Mouse (Mus musculus) myocyte (in vitro differentiated cells): ENCODE data around the gene Lyrm2. TPM values are rescaled to one million over a fixed set of nuclear protein-coding genes. Genes with fewer than 3 reads are reported as not detected.

Experiments
- H3K27me3 ChIP-seq: one replicate; pipeline ENCODE4 v1.6.1; 2011; ENCODE audit not compliant: control insufficient read depth, insufficient read depth, insufficient read length
- H3K36me3 ChIP-seq: one replicate; pipeline ENCODE4 v1.6.1; 2011; ENCODE audit not compliant: control insufficient read depth, insufficient read depth
- H3K4me2 ChIP-seq: one replicate; pipeline ENCODE4 v1.6.1; 2011; ENCODE audit warnings: low read depth, control low read depth
- H3K4me3 ChIP-seq: one replicate; pipeline ENCODE4 v1.5.1; 2011; ENCODE audit warnings: mild to moderate bottlenecking, control low read depth, moderate library complexity
- H3K79me2 ChIP-seq: one replicate; pipeline ENCODE4 v1.6.1; 2011; ENCODE audit not compliant: control insufficient read depth, insufficient read depth
- H3ac ChIP-seq: one replicate; pipeline ENCODE4 v1.6.1; 2011; ENCODE audit not compliant: control insufficient read depth, insufficient read length
- CEBPB ChIP-seq: IDR thresholded peaks from 2 replicates; pipeline ENCODE4 v1.6.1; 2011; ENCODE audit warnings: mild to moderate bottlenecking, moderate library complexity; ENCODE audit not compliant: poor library complexity, insufficient read depth, severe bottlenecking
- E2F4 ChIP-seq: IDR thresholded peaks from one replicate; pipeline ENCODE4 v1.6.1; 2011; ENCODE audit warnings: mild to moderate bottlenecking, control low read depth, moderate library complexity; ENCODE audit not compliant: insufficient read depth
- MAX ChIP-seq: IDR thresholded peaks from one replicate; pipeline ENCODE4 v1.6.1; 2011; ENCODE audit warnings: low read depth, mild to moderate bottlenecking, control low read depth
- MYOD1 ChIP-seq, 3 experiments: IDR thresholded peaks; one replicate each; pipeline ENCODE4 v1.6.1; 2011; ENCODE audit warnings: control low read depth in 2 of 3, low read depth in 2 of 3, mild to moderate bottlenecking in 2 of 3, moderate library complexity in 1 of 3; ENCODE audit not compliant: insufficient read length in 2 of 3, control insufficient read depth in 1 of 3
- MYOG ChIP-seq, 3 experiments: IDR thresholded peaks; one replicate each; pipeline ENCODE4 v1.6.1; 2011; ENCODE audit warnings: control low read depth in 2 of 3, low read depth in 2 of 3, mild to moderate bottlenecking in 2 of 3; ENCODE audit not compliant: insufficient read length in 2 of 3, control insufficient read depth in 1 of 3, insufficient read depth in 1 of 3
- POLR2A ChIP-seq: IDR thresholded peaks from one replicate; pipeline ENCODE4 v1.6.1; 2011; ENCODE audit warnings: low read depth, mild to moderate bottlenecking, control low read depth, moderate library complexity; ENCODE audit not compliant: insufficient read length
- POLR2AphosphoS2 ChIP-seq: IDR thresholded peaks from one replicate; pipeline ENCODE4 v1.6.1; 2011; ENCODE audit warnings: low read depth, control low read depth; ENCODE audit not compliant: insufficient read length
- REST ChIP-seq: IDR thresholded peaks from one replicate; pipeline ENCODE4 v1.6.1; 2011; ENCODE audit warnings: mild to moderate bottlenecking, control low read depth, moderate library complexity; ENCODE audit not compliant: insufficient read depth, insufficient read length
- SRF ChIP-seq: IDR thresholded peaks from one replicate; pipeline ENCODE4 v1.6.1; 2011; ENCODE audit warnings: low read depth; ENCODE audit not compliant: control insufficient read depth, insufficient read length
- TCF12 ChIP-seq: IDR thresholded peaks from one replicate; pipeline ENCODE4 v1.6.1; 2011; ENCODE audit warnings: mild to moderate bottlenecking, control low read depth; ENCODE audit not compliant: poor library complexity, insufficient read depth, severe bottlenecking
- TCF3 ChIP-seq: IDR thresholded peaks from one replicate; pipeline ENCODE4 v1.6.1; 2011; ENCODE audit warnings: low read depth, control low read depth; ENCODE audit not compliant: insufficient read length
- USF1 ChIP-seq: IDR thresholded peaks from one replicate; pipeline ENCODE4 v1.6.1; 2011; ENCODE audit warnings: low read depth, mild to moderate bottlenecking, control low read depth, moderate library complexity
- polyA plus RNA-seq: library from polyadenylated mRNA; unstranded; fragments of >200 nt; fragmentation: generic; extraction: Trizol; gene quantifications from one replicate; pipeline ENCODE4 v1.2.1, GENCODE M21; 2012; ENCODE audit warnings: missing spikeins

The Lyrm2 gene
- polyA plus RNA-seq, 1 experiment: 37.0 TPM

DNA sequence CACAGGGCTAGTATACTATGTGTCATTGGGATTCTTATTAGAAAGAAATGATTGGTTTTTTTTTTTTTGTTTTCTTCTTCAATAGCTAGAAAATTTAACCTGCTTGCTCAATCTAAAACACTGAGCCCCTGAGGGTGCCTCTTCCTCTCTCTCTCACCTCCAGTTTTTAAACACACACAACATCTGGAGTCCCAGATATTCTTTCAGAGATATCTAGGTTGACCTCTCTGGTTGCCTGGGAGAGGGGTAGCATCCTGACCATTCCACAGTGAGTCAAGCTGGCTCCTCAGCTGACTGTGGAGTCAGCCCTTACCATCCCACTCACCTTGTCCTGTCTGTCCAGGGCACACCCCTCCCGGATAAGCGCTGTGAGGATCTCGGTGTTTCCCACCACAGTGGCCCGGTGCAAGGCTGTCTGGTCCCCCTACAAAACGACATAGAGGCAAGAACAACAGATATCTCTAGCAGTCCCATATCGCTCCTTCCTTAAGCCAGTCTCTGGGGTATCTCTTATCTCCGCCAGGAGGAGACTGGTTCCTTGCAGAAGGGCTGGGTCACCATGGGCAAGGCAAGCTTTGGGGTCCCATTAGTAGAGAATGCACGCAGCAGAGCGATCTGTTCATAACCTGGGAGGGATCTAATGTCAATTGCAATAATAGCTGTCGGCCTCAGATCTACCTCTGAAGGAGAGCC is 28.5 kb downstream of the Lyrm2 start:
- Histone ChIP-seq H3ac (no peak overlapping the region), H3K4me2 (no peak overlapping the region), H3K36me3 (no peaks in the 10 kb centered on the region), H3K4me3 (no peak overlapping the region), H3K27me3 (no peaks in the 10 kb centered on the region), H3K79me2 (no peaks in the 10 kb centered on the region)
- TF ChIP-seq MYOD1 (IDR thresholded peaks at IDR 0.05; ENCODE audit: control insufficient read depth in 1 of 3, insufficient read length in 2 of 3, low read depth in 2 of 3): no peak
- TF ChIP-seq MAX: no peak
- TF ChIP-seq TCF3: no peak
- TF ChIP-seq CEBPB: no peak
- TF ChIP-seq REST: no peak
- no peak for TF ChIP-seq TCF12
- TF ChIP-seq POLR2AphosphoS2: no peak
- no peak for TF ChIP-seq SRF
- no peak for TF ChIP-seq E2F4
- TF ChIP-seq USF1: no peak
- TF ChIP-seq MYOG (IDR thresholded peaks at IDR 0.05; ENCODE audit: control insufficient read depth in 1 of 3, insufficient read depth in 1 of 3, insufficient read length in 2 of 3, low read depth in 2 of 3): no peak
- TF ChIP-seq POLR2A: no peak

DNA sequence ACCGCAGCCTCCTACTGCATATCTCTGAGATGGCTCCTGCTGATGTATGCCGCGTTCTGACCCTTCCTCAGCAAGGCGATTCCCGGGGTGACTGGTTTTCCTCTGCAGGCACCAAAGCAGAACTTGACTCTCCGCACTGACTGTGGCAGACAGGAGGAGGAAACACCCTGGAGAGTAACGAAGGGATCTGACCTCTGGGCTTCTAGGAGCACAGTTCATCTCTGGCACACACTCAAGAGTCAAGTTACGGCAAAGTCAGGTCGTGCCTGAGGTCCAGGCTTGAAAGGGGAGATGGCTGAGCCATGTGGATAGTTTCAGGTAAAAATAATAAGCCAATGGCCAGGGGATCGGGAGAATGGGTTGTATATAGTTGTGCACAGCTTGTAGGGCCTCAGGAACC is 29.3 kb downstream of the Lyrm2 start:
- Histone ChIP-seq H3K79me2 (no peaks in the 10 kb centered on the region), H3K36me3 (no peaks in the 10 kb centered on the region), H3K4me2 (no peak overlapping the region), H3K27me3 (no peaks in the 10 kb centered on the region), H3K4me3 (no peak overlapping the region), H3ac (no peak overlapping the region)
- TF ChIP-seq USF1 (no peak), TCF12 (no peak), MYOD1 (IDR thresholded peaks at IDR 0.05; ENCODE audit: control insufficient read depth in 1 of 3, insufficient read length in 2 of 3, low read depth in 2 of 3) (no peak), REST (no peak), E2F4 (no peak), MAX (no peak)

GRCm38 (mm10) chr4:32833494-32834282 is 33.6 kb downstream of the Lyrm2 start:
- H3K79me2 ChIP-seq: no peaks in the 10 kb centered on the region
- H3K36me3 ChIP-seq: no peaks in the 10 kb centered on the region
- TF ChIP-seq MAX (no peak), E2F4 (no peak), USF1 (no peak), REST (no peak), MYOG (IDR thresholded peaks at IDR 0.05; ENCODE audit: control insufficient read depth in 1 of 3, insufficient read depth in 1 of 3, insufficient read length in 2 of 3, low read depth in 2 of 3) (no peak), SRF (no peak), POLR2AphosphoS2 (no peak), TCF3 (no peak)
- no peaks in the 10 kb centered on the region for H3K27me3 ChIP-seq
- H3ac ChIP-seq: no peak overlapping the region
- H3K4me2 ChIP-seq: no peak overlapping the region
- H3K4me3 ChIP-seq: no peak overlapping the region

DNA sequence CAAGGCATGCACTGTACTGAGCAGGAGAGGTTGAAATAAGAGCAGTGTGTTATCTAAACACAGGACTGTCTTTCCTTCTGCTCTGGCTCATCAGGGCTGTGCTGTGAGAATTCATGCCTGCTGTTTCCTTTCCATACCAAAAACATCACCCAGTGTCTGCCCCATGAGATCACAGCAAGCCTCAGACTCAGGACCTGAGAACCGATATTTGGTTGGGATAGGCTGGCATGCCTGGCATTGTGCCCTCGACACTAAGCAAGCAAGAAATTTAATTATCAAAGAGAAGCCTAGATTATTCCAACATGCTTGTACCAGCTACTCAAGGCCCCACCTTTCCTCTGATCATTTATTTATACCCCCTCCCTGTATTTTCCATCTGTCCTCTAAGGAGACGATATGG is 34.5 kb downstream of the Lyrm2 start:
- Histone ChIP-seq H3ac (no peak overlapping the region), H3K36me3 (no peaks in the 10 kb centered on the region), H3K79me2 (no peaks in the 10 kb centered on the region), H3K4me2 (no peak overlapping the region), H3K27me3 (no peaks in the 10 kb centered on the region), H3K4me3 (no peak overlapping the region)
- TF ChIP-seq MAX (no peak), E2F4 (no peak), POLR2A (no peak), TCF3 (no peak), TCF12 (no peak), SRF (no peak), USF1 (no peak), MYOG (IDR thresholded peaks at IDR 0.05; ENCODE audit: control insufficient read depth in 1 of 3, insufficient read depth in 1 of 3, insufficient read length in 2 of 3, low read depth in 2 of 3) (no peak), REST (no peak), CEBPB (no peak), POLR2AphosphoS2 (no peak), MYOD1 (IDR thresholded peaks at IDR 0.05; ENCODE audit: control insufficient read depth in 1 of 3, insufficient read length in 2 of 3, low read depth in 2 of 3) (no peak)
